Mouse (Mus musculus): ENCODE data around the gene Gm49776.

GRCm38 (mm10) chr16:18202061-18202460, 56.1 kb downstream of the Gm49776 start:
- TF ChIP-seq ZNF384 (IDR thresholded peaks at IDR 0.05; ENCODE audit: low read depth, low read length): no peak
- TF ChIP-seq CHD2 (IDR thresholded peaks at IDR 0.05; ENCODE audit: low read depth, low read length): no peak
- no peak for TF ChIP-seq ZC3H11A (IDR thresholded peaks at IDR 0.05; ENCODE audit: borderline replicate concordance, low read depth, low read length)
- no peak for TF ChIP-seq MAFK (IDR thresholded peaks at IDR 0.05; ENCODE audit: insufficient read depth, low read depth, low read length)
- no peak for TF ChIP-seq HCFC1 (IDR thresholded peaks at IDR 0.05; ENCODE audit: borderline replicate concordance, insufficient read depth, low read length)
